Mouse (Mus musculus): ENCODE measurements around the gene Ccdc186. TPM values are rescaled to one million over a fixed set of nuclear protein-coding genes. Genes with fewer than 3 reads are reported as not detected.
A peak's percentile ranks its signal among the peaks of the same experiment; 100 is the strongest.

Gene Ccdc186
- polyA plus RNA-seq, 1 experiment: 5.5 TPM

DNA sequence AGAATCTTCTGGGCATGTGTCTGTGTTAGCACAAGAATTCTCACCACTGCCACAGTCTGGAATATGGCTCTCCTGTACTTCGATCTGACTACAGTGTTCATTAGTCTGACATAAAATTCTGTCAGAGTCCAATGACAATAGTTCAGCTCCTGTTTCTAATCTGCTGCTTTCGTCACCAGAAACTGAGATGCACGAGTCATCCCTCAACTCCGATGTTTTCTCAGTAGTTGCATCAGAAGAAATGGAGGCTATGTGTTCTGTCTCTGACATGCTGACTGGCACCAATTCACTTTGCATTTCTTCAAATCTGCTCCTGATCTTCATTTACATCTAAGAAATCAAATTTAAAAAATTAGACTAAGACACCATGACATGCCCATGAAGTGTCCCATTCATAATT lies 8.6 kb downstream of the Ccdc186 start:
- Histone ChIP-seq H3K27me3 (ENCODE audit: control insufficient read depth, insufficient read depth, insufficient read length) (no peaks in the 10 kb centered on the region), H3K4me3 (no peak overlapping the region), H3K4me2 (ENCODE audit: low read depth) (no peak overlapping the region), H3K36me3 (ENCODE audit: control insufficient read depth, insufficient read depth) (peaks cover 39% of the 10 kb centered on the region), H3K79me2 (ENCODE audit: control insufficient read depth, insufficient read depth) (peaks cover 61% of the 10 kb centered on the region), H3ac (ENCODE audit: control insufficient read depth, insufficient read length) (no peak overlapping the region)
- TF ChIP-seq POLR2A (IDR thresholded peaks at IDR 0.05; ENCODE audit: insufficient read length, low read depth): no peak
- no peak for TF ChIP-seq E2F4 (IDR thresholded peaks at IDR 0.05; ENCODE audit: insufficient read depth)
- no peak for TF ChIP-seq MYOD1 (IDR thresholded peaks at IDR 0.05; ENCODE audit: control insufficient read depth in 1 of 3, insufficient read length in 2 of 3, low read depth in 2 of 3)
- TF ChIP-seq MAX (IDR thresholded peaks at IDR 0.05; ENCODE audit: low read depth): no peak
- TF ChIP-seq TCF12 (IDR thresholded peaks at IDR 0.05; ENCODE audit: insufficient read depth, poor library complexity, severe bottlenecking): no peak
- peak; percentile 91 for TF ChIP-seq CEBPB (IDR thresholded peaks at IDR 0.05; ENCODE audit: insufficient read depth, poor library complexity, severe bottlenecking)
- TF ChIP-seq MYOG (IDR thresholded peaks at IDR 0.05; ENCODE audit: control insufficient read depth in 1 of 3, insufficient read depth in 1 of 3, insufficient read length in 2 of 3, low read depth in 2 of 3): no peak

DNA sequence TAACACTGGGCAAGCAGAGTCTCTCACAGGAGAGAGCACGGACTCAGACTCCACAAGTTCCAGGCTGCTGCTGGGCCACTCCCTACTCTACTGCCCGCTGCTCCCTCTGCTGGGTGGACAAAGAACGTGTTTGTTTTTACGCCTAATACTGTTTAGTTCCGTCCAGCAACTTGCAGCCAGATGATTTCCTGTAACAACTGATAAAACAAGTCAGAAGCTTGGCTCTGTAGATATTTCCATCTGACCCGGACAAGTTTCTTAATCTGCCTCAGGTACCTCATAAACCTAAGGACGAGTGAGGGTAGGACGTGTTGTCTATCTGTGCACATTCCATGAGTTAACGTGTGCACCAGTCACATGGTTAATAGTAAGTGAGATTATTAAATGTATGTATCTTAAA lies 10.4 kb downstream of the Ccdc186 start:
- Histone ChIP-seq H3K36me3 (ENCODE audit: control insufficient read depth, insufficient read depth) (peaks cover 57% of the 10 kb centered on the region), H3K27me3 (ENCODE audit: control insufficient read depth, insufficient read depth, insufficient read length) (no peaks in the 10 kb centered on the region), H3ac (ENCODE audit: control insufficient read depth, insufficient read length) (no peak overlapping the region), H3K79me2 (ENCODE audit: control insufficient read depth, insufficient read depth) (peaks cover 44% of the 10 kb centered on the region), H3K4me3 (no peak overlapping the region), H3K4me2 (ENCODE audit: low read depth) (no peak overlapping the region)
- TF ChIP-seq POLR2A (IDR thresholded peaks at IDR 0.05; ENCODE audit: insufficient read length, low read depth): no peak
- no peak for TF ChIP-seq MYOD1 (IDR thresholded peaks at IDR 0.05; ENCODE audit: control insufficient read depth in 1 of 3, insufficient read length in 2 of 3, low read depth in 2 of 3)
- TF ChIP-seq POLR2AphosphoS2 (IDR thresholded peaks at IDR 0.05; ENCODE audit: insufficient read length, low read depth): no peak
- TF ChIP-seq TCF12 (IDR thresholded peaks at IDR 0.05; ENCODE audit: insufficient read depth, poor library complexity, severe bottlenecking): no peak
- TF ChIP-seq REST (IDR thresholded peaks at IDR 0.05; ENCODE audit: insufficient read depth, insufficient read length): no peak
- TF ChIP-seq SRF (IDR thresholded peaks at IDR 0.05; ENCODE audit: control insufficient read depth, insufficient read length, low read depth): no peak
- no peak for TF ChIP-seq TCF3 (IDR thresholded peaks at IDR 0.05; ENCODE audit: insufficient read length, low read depth)
- TF ChIP-seq MAX (IDR thresholded peaks at IDR 0.05; ENCODE audit: low read depth): no peak
- TF ChIP-seq MYOG (IDR thresholded peaks at IDR 0.05; ENCODE audit: control insufficient read depth in 1 of 3, insufficient read depth in 1 of 3, insufficient read length in 2 of 3, low read depth in 2 of 3): no peak
- TF ChIP-seq CEBPB (IDR thresholded peaks at IDR 0.05; ENCODE audit: insufficient read depth, poor library complexity, severe bottlenecking): no peak
- no peak for TF ChIP-seq USF1 (IDR thresholded peaks at IDR 0.05; ENCODE audit: low read depth)
- TF ChIP-seq E2F4 (IDR thresholded peaks at IDR 0.05; ENCODE audit: insufficient read depth): no peak

DNA sequence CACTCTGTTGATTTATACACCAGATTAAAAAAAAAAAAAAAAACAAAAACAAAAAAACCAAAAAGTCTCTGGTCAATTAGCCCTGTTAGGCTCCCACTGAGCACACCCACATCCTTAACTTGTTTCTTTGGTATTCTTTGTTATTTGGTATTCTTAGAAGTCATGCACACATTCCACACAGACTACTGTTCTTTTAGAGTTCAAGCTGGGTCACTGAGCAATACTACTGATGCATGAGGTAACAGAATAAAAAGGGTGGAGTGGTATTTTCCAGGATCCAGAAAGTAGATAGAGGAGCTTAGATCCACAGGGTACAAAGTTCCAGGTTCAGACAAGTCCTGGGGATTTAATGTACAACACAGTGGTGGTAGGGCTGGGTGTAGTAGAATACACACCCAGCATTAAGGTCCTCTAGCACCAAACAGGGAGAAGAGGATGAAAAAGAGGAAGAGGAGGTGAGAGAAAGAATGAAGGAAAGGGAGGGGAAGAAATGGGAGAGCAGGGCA lies 11.3 kb downstream of the Ccdc186 start:
- H3K27me3 ChIP-seq (ENCODE audit: control insufficient read depth, insufficient read depth, insufficient read length): no peaks in the 10 kb centered on the region
- no peak overlapping the region for H3ac ChIP-seq (ENCODE audit: control insufficient read depth, insufficient read length)
- no peak overlapping the region for H3K4me3 ChIP-seq
- H3K79me2 ChIP-seq (ENCODE audit: control insufficient read depth, insufficient read depth): peaks cover 35% of the 10 kb centered on the region
- no peak overlapping the region for H3K4me2 ChIP-seq (ENCODE audit: low read depth)
- H3K36me3 ChIP-seq (ENCODE audit: control insufficient read depth, insufficient read depth): peaks cover 64% of the 10 kb centered on the region
- TF ChIP-seq MYOD1 (IDR thresholded peaks at IDR 0.05; ENCODE audit: control insufficient read depth in 1 of 3, insufficient read length in 2 of 3, low read depth in 2 of 3) (no peak), SRF (IDR thresholded peaks at IDR 0.05; ENCODE audit: control insufficient read depth, insufficient read length, low read depth) (no peak), MAX (IDR thresholded peaks at IDR 0.05; ENCODE audit: low read depth) (no peak), POLR2A (IDR thresholded peaks at IDR 0.05; ENCODE audit: insufficient read length, low read depth) (no peak), MYOG (IDR thresholded peaks at IDR 0.05; ENCODE audit: control insufficient read depth in 1 of 3, insufficient read depth in 1 of 3, insufficient read length in 2 of 3, low read depth in 2 of 3) (no peak), E2F4 (IDR thresholded peaks at IDR 0.05; ENCODE audit: insufficient read depth) (no peak), TCF12 (IDR thresholded peaks at IDR 0.05; ENCODE audit: insufficient read depth, poor library complexity, severe bottlenecking) (no peak), REST (IDR thresholded peaks at IDR 0.05; ENCODE audit: insufficient read depth, insufficient read length) (no peak), POLR2AphosphoS2 (IDR thresholded peaks at IDR 0.05; ENCODE audit: insufficient read length, low read depth) (no peak), USF1 (IDR thresholded peaks at IDR 0.05; ENCODE audit: low read depth) (no peak), TCF3 (IDR thresholded peaks at IDR 0.05; ENCODE audit: insufficient read length, low read depth) (no peak), CEBPB (IDR thresholded peaks at IDR 0.05; ENCODE audit: insufficient read depth, poor library complexity, severe bottlenecking) (no peak)

DNA sequence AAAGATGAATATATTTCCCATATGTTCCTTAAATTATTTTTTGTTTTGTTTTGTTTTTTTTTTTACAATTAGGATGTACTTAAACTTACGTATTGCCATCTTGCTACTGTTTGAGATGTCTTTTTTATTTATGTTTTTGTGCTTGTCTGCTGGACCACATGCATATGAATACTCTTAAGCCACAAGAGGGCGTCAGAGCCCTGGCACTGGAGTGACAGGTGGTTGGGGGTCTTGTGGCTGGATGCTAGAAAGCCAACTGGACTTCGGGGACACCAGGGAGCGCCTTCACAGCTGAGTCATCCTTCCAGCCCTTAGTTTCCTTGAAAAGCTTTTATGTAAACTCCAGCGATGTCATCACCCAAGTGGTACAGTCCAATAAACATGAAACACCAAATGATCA lies 13.2 kb downstream of the Ccdc186 start:
- Histone ChIP-seq H3ac (ENCODE audit: control insufficient read depth, insufficient read length) (no peak overlapping the region), H3K4me2 (ENCODE audit: low read depth) (no peak overlapping the region), H3K4me3 (no peak overlapping the region), H3K79me2 (ENCODE audit: control insufficient read depth, insufficient read depth) (peaks cover 15% of the 10 kb centered on the region), H3K27me3 (ENCODE audit: control insufficient read depth, insufficient read depth, insufficient read length) (no peaks in the 10 kb centered on the region), H3K36me3 (ENCODE audit: control insufficient read depth, insufficient read depth) (peaks cover 78% of the 10 kb centered on the region)
- TF ChIP-seq MYOG (IDR thresholded peaks at IDR 0.05; ENCODE audit: control insufficient read depth in 1 of 3, insufficient read depth in 1 of 3, insufficient read length in 2 of 3, low read depth in 2 of 3) (peak in 2 of 3 experiments; percentile 31 to 74), MAX (IDR thresholded peaks at IDR 0.05; ENCODE audit: low read depth) (no peak), MYOD1 (IDR thresholded peaks at IDR 0.05; ENCODE audit: control insufficient read depth in 1 of 3, insufficient read length in 2 of 3, low read depth in 2 of 3) (peak in 2 of 3 experiments; percentile 78)

DNA sequence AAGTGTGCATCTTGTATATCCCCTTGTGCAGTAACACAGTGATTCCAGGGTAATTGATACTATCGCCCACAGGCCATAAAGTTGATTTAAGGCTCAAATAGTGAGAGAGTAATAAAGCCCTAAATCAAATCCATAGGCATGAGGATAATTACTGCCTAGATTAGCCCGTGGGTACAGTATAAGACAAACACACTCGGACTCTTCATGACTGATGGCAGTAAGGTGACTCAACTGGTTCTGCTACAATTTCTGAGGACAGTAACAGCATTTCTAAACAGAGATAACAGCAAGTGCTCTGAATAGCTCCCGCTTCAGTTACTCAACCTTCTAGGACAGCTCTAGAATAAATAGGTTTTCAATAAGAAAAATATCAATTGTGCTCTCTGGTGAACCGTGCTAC lies 14.9 kb downstream of the Ccdc186 start:
- TF ChIP-seq USF1 (IDR thresholded peaks at IDR 0.05; ENCODE audit: low read depth): no peak
- TF ChIP-seq E2F4 (IDR thresholded peaks at IDR 0.05; ENCODE audit: insufficient read depth): no peak
- no peak for TF ChIP-seq MYOG (IDR thresholded peaks at IDR 0.05; ENCODE audit: control insufficient read depth in 1 of 3, insufficient read depth in 1 of 3, insufficient read length in 2 of 3, low read depth in 2 of 3)
- no peak for TF ChIP-seq REST (IDR thresholded peaks at IDR 0.05; ENCODE audit: insufficient read depth, insufficient read length)
- H3K79me2 ChIP-seq (ENCODE audit: control insufficient read depth, insufficient read depth): peaks cover 13% of the 10 kb centered on the region
- H3K4me2 ChIP-seq (ENCODE audit: low read depth): no peak overlapping the region
- H3ac ChIP-seq (ENCODE audit: control insufficient read depth, insufficient read length): no peak overlapping the region
- H3K27me3 ChIP-seq (ENCODE audit: control insufficient read depth, insufficient read depth, insufficient read length): no peaks in the 10 kb centered on the region
- peaks cover 82% of the 10 kb centered on the region for H3K36me3 ChIP-seq (ENCODE audit: control insufficient read depth, insufficient read depth)
- no peak overlapping the region for H3K4me3 ChIP-seq

All from myocyte (in vitro differentiated cells).